Mouse (Mus musculus) right cerebral cortex, postnatal 10 days (tissue): ENCODE measurements at regions not wholly inside any gene's neighbourhood (a gene's known extent, or its start where the extent isn't known, plus 50 kb on each side); places are given as distances from the start of the nearest gene placed in this dataset.

Experiments used
- DNase-seq, 2 experiments: peaks; one replicate each; pipeline ENCODE4 v3.0.0; 2021; ENCODE audit warnings: low spot score in 2 of 2

DNA sequence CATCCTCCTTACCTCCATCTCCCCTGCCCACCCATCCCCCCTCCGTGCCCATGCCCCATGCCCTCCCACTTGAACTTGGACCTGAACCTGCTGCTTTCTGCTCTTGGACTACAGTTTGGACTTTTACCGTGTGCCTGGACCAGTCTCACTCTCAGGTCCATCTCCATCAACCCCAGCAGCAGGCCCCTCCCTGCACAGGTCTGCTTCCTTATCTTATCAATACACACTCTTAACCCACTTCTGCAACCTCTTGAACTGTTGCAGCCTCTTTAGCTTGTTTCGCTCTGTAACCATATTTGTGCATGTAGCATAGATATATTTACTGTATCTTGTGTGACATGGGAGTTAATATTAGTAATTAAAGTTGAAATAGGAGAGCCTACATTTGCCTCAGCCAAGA, 457.8 kb upstream of the Kcnab2 start:
- no peak for DNase-seq

DNA sequence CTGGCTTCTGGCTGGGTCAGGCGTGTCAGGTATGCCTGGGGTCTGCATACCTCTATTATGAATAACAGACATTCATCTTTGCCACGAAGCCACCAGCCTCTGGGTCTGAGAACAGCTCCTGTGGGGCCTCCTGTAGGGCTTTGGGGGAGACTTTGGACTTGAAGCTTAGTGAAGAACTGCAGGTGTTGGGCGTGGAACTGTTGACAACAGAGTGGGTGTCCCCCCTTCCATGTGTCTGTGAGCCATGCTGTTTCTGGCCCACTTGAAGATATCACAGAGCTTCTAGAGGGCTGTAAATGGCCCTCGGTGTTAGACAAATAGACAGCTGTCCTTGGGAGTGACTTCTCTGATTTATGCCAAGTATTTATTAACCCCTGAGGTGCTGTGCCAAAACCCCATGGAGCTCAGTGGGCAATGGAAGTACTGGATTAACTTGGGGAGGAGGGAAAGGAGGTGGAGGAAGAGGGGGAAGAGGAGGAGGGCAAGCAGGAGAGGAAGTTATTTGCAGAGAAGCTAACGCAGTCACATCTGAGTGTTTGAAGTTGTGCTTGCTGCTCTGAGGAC, 450.8 kb upstream of the Kcnab2 start:
- DNase-seq: no peak

- DNase-seq: no peak
Measured at GRCm38 (mm10) chr4:152920261-152920660, 442.6 kb upstream of the Kcnab2 start.

GRCm38 (mm10) chr4:152919851-152920250, 442.2 kb upstream of the Kcnab2 start:
- no peak for DNase-seq

DNA sequence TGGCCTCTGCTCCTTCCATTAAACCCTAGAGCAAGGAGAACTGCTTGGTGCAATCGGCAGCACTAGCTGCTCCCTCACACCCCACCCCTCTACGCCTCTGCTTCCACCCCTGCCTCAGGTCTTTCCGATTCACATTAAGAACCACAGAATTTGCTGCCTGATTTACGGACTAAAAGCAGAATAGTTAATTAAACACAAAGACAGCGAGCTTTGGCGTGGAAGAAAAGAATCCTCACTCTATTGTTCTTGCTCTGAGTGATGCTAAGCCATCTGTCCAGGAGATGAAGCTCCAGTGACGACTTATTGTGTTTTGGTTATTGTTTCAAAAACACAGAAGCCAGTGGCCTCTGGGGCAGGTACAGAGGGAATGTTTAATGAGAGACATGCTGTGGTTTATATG, 438.9 kb upstream of the Kcnab2 start:
- DNase-seq: no peak

GRCm38 (mm10) chr4:152913497-152913896, 435.8 kb upstream of the Kcnab2 start:
- no peak for DNase-seq

GRCm38 (mm10) chr4:152912846-152913245, 435.2 kb upstream of the Kcnab2 start:
- DNase-seq: no peak

DNA sequence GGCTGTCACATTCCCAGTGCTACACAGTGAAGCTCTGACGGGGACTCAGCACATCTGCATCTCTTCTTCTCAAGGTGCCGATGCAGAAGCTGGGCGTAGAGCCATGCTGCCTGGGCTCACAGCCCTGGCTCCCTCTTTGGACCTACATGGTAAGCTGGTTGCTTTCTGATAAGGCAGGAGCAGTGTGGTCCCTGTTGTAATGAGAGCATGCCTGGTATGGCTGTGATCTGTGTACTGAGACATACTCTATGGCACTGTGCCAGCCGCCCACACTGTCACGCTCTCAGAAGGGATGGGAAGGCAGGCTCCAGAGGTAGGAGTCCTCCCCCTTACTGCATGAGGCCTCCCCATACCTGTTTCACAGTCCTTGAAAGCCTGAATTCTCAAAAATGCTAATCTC, 430.6 kb upstream of the Kcnab2 start:
- DNase-seq: peak; percentile 63 to 71

GRCm38 (mm10) chr4:152902851-152903250, 425.2 kb upstream of the Kcnab2 start:
- no peak for DNase-seq

DNA sequence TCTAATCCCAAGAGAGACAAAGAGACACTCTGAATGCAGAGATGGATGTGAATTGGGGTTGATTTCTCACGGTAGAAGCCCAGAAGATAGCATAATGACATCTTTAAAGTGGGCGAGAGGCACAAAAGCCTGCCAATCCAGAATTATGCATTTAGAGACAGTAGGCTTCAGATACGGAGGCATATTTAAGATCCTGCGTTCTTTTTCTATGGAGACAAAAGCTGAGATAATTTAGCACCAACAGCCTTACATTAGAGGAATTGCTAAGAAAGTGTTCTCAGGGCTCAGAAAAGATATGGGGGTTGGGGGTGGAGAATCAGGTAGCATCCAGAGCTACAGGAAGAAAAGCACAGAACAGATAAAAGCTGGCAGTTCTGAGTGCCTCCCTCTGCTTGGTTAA, 422.4 kb upstream of the Kcnab2 start:
- peak in 1 of 2 experiments; percentile 55 for DNase-seq

- DNase-seq: no peak
Measured at GRCm38 (mm10) chr4:152895076-152895475, 417.4 kb upstream of the Kcnab2 start.

DNA sequence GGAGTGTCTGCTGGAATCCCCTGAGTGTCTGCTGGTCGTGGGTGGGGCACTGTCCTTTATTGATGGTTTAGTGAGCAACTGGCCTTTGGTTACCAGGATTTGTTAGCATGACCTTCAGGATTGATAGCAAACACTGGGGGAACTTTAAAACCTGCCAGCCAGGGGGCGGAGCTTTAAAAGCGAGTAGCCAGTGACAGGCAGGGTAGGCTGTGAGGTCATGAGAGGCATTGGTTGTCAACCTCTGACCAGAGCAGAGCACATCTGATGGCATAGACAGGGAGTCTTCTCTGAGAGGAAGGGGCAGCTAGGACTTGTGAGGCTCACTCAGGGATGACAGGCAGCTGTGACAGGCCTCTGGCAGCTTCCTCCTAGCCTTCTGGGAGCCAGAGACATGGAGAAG, 415.3 kb upstream of the Kcnab2 start:
- no peak for DNase-seq

GRCm38 (mm10) chr4:152889211-152889610, 411.5 kb upstream of the Kcnab2 start:
- DNase-seq: no peak

- DNase-seq: no peak
Measured at GRCm38 (mm10) chr4:152888306-152888705, 410.6 kb upstream of the Kcnab2 start.

GRCm38 (mm10) chr4:152886773-152887172, 409.1 kb upstream of the Kcnab2 start:
- no peak for DNase-seq

- no peak for DNase-seq
Measured at GRCm38 (mm10) chr4:152881433-152881930, 403.8 kb upstream of the Kcnab2 start.

DNA sequence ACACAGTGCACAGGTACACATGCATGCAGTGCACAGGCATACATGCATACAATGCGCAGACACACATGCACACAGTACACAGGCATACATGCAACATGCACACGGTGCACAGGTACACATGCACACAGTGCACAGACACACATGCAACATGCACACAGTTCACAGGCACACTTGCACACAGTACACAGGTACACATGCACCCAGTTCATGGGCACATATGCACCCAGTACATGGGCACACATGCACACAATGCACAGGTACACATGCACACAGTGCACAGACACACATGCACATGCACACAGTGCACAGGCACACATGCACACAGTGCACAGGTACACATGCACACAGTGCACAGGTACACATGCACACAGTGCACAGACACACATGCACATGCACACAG, 402.7 kb upstream of the Kcnab2 start:
- DNase-seq: no peak

DNA sequence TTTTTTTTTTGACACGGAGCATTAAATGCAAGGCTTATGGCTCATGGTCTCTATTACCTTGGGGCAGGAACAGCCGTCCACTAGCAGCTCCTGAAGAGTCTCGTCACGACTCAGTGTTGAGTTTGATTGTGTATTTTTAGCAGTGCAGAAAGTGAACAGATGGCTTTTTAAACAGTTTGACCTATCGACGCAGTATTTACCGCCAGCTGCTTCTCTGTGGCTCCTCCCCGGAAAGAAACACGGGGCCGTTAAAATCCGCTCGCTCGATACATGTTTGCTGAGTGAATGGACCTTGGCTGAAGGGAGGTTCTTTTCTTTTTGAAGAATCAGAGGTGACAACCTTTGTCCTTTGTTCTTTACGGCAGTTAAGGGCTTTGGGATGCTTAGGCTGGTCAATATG, 401.3 kb upstream of the Kcnab2 start:
- no peak for DNase-seq

GRCm38 (mm10) chr4:152878401-152878800, 400.7 kb upstream of the Kcnab2 start:
- no peak for DNase-seq

DNA sequence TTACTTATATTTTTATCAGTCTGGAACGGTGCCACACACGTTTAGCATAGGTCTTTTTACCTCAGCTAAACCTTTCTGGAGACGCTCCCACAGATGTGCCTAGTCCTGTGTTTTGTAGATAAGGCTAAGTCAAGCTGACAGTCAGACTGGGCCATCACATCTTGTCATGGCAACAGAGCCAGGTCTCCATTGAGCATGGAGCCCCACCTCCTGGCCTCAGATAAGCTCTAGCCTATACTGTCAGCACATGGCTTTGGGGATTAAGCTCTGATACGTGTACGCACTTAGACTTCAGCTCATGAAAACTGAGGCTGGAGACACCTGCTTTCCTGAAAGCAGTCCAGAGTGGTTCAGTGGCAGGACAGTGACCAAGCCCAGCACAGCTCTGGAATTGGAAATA, 392.4 kb upstream of the Kcnab2 start:
- no peak for DNase-seq

DNA sequence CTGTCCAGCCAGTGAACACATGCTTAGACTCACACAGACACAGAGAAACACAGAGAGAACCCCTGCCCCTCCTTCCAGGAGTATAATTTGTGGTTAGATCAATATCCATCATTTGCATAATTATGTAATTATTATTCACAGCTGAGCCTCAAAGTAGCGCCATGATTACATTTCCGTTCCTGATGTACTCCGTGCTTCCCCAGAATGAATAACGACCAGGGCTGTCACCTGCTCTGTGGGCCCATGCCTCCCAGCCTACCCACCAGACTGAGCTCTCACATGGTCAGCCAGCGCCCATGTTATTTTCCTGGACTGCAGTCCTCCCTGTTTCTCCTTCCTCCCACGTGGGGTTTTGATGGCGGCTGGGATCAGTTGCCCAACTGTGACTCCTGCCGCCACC, 388.2 kb upstream of the Kcnab2 start:
- DNase-seq: no peak

DNA sequence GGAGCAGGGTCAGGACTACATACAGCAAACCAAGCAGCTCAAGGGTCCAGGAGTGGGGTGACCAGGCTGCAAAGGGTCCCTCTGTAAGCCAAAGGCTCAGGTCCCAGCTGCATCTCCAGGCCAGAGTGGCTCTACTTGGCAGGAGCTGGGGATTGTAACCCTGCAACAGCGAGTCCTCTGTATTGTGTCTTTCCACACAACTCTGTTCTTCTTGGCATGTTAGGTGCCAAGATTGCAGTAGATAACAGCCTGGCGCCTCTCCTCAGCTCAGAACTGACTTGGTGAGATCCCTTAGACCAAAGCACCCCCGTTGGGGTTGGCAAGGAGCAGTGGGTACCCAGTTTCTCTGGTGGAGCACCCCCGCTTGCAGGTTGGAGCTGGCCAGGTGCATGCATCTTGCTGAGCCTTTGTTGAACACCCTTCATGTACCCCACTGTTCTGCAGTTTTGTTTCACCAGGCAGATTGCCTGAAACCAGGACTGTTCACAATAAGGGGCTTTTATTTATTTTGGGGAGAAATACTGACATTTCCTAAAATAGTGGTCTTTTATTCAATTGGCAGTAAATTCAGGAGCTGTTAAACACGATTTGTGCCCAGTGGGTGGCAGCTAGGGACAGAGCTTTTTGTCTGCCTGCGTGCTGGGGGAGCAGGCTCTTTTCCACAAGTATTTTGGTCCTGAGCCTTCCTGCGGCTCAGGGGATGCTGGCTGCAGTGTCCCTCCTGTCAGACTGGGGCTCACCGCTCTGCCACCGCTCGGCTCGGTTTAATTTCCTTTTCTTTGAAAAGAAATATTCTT, 385.3 kb upstream of the Kcnab2 start:
- peak; percentile 55 to 59 for DNase-seq

DNA sequence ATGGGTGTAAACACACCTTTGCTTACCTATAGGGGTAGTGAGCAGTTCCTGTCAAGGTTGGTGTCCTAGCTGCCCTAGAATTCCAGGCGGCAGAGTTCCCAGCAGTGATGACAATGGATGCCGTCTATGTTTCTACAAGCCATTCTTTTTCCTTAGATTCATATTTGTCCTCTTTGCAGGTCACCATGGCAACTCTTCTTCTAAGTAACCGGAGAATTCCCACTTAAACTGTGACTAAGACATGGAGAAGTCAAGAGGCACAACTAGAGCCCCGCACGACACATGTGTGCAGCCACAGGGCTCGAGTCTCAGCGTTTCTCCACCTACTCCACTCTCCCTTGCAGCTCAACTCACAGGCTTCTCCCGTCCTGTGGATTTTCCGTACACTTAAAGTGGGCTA, 381.5 kb upstream of the Kcnab2 start:
- peak in 1 of 2 experiments; percentile 49 for DNase-seq
